Mouse (Mus musculus) embryonic fibroblast, embryonic 13.5 days (primary cell): ENCODE results near the gene Olfr68.

Experiments used
- CTCF ChIP-seq: IDR thresholded peaks from 2 replicates; pipeline ENCODE4 v1.5.1; 2011; ENCODE audit warnings: mild to moderate bottlenecking, control low read depth, low read length, moderate library complexity, borderline replicate concordance; ENCODE audit not compliant: insufficient read depth
- POLR2A ChIP-seq: IDR thresholded peaks from 2 replicates; pipeline ENCODE4 v1.6.1; 2011; ENCODE audit warnings: low read depth, mild to moderate bottlenecking, control low read depth, low read length, moderate library complexity

DNA sequence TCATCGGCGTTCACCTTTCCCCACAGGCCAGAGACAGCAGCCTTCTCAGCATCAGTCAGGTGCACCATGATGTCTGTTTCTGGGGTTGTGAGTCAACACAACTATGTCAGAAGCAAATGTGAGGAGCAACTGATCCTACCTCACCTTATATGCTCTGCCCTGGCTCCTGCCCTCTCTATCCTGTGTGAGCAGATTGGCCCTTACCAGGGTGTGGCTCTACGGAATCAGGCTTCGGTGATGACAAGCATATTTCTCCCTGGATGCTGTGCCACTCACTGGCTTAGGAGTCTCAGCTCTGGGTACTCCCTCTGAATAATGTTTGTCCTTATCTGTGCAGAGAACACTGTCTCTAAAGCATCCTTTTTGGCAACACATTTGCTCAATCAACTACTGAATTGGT lies 48.3 kb upstream of the Olfr68 start, which contains the start of gene Hbb-bs:
- TF ChIP-seq POLR2A (no peak), CTCF (no peak)
